Mouse (Mus musculus) T-cell, adult 2 months (primary cell): ENCODE data around the gene Mfap1b.
A peak's percentile ranks its signal among the peaks of the same experiment; 100 is the strongest.
"Not testable (repeated sequence)": the region's sequence is repeated elsewhere in the genome, so short reads cannot be mapped to it uniquely, and the experiment has no call there.

ENCODE experiments used
- DNase-seq: peaks from one replicate; pipeline ENCODE4 v3.0.0; 2022; ENCODE audit warnings: low spot score

The Mfap1b gene

DNA sequence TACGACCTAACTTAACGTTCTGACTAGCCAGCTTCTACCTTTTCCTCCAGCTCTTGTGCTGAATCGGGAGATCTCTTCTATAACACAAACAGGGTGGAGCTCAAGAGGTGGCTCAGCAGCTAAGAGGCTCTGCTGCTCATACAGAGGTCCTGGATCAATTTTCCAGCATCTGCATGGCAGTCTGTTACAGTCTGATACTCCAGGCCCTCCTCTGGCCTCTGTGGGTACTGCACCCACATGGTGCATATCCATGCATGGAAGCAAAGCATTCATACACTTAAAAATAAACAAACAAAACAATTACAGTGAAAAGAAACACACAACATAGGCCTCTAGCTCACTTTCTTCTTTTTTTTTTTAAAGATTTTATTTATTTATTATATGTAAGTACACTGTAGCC, 1.1 kb downstream of the Mfap1b start:
- DNase-seq: not testable (repeated sequence)

DNA sequence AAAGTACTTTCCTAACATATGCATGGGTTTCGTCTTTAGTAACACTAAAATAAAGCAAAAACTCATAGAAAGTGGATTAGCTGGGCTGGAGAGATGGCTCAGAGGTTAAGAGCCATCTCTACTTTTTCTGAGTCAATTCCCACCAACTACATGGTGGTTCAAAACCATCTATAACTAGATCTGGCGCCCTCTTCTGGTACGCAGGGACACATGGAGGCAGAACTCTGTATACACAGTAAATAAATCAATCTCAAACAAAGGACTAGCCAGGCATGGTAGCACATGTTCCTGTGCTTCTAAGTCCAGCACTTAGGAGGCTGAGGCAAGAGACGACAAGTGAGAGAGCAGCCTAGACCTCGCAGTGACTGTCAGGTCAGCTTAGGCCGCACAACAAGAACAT, 4.9 kb downstream of the Mfap1b start:
- DNase-seq: not testable (repeated sequence)

DNA sequence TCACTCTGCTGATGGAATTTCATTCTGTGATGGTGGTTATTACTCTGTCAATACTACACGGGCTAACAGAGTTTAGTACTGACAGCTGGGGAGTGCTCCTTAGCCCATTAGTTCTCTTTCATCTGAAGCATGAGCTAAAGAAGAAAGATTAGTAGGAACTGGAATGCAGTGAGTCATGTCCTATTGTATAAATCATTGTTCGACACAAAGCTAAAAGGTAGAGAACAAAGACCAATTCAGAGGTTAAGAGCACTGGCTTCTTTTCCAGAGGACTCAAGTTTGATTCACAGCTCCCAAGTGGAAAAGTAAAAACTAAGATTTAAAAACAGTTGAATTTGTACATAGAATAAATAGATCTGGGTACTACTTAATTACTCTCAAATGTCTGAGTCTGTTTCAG, 13.8 kb downstream of the Mfap1b start:
- no peak for DNase-seq

DNA sequence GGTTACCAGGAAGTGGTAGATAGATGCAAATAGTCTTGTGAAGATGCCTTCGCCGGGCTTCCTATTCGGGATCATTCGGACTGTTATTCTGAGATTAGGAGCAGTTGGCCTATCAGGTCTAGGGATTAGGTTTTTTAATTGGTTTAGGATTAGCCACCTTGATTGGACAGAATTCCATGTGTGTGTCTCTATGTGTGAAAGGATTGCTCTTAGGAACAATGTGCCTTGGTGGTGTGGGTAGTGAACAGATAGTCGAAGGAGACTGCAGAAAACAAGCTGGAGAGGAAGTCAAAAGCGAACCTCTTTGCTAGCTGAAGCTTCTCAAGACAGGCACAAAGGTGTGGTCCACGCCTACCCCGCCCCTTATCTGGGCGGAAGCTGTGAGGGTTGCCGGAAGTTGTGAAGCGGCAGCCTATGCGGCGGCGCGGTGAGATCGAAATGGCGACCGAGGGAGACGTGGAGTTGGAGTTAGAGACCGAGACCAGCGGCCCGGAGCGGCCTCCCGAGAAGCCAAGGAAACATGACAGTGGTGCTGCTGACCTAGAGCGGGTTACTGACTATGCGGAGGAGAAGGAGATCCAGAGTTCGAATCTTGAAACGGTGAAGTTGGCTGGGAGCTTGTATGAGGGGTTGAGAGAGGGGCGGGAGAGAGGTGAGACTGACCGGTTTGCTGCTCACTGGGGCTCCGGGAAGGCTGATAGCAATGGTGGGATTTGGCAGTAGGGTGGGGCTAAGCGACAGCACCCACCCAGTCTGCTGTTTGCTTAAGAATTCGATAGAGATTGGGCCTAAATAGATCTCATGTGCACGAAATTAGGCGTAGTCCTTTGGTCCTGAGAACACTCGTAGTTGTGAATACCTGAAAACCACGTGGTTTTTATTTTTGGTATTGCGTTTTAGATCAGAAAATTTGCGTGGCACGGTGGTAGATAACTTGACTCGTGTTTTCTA, 16.9 kb downstream of the Mfap1b start, which contains the start of gene Serinc4:
Serinc4 (minus strand) TSS at position 90 of the 951 bp plus-strand sequence.
- peak; percentile 93 for DNase-seq

DNA sequence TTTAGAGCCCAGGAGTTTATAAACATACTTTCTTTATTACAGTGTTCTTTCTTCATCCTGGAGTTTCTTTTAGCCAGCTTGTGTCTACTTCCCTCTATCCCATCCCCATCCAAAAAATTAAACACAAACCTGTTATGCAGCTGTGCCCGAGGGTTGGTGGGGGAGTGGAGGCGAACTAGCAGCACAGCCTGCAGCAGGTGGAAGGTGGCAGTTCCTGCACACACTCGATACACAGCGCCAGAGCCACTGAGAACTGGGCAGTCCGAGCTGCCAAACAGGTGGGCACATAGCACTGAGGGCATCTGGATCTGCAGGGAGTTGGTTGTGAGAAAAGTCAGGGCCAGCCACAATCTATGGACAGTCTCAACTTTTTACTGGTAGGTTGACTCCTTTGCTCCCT, 18.3 kb downstream of the Mfap1b start:
- DNase-seq: no peak

DNA sequence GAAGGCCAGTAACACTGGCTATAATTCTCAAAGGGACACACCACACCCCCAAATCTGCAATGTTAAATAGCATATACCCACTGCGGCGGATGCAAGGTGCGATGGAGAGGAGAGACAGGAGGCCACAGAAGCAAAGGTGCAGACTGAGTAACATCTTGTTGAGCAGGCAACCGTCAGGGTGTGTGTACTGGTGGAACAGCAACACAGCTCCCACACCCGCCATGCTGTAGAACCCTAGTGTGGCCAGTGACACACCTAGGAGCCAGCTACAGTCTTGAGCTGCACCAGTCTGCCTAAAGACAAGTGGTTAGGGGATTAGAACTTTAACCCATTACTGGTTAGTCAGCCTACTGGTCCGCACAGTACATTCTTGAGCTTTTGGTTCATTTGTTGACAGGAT, 19.9 kb downstream of the Mfap1b start:
- no peak for DNase-seq

DNA sequence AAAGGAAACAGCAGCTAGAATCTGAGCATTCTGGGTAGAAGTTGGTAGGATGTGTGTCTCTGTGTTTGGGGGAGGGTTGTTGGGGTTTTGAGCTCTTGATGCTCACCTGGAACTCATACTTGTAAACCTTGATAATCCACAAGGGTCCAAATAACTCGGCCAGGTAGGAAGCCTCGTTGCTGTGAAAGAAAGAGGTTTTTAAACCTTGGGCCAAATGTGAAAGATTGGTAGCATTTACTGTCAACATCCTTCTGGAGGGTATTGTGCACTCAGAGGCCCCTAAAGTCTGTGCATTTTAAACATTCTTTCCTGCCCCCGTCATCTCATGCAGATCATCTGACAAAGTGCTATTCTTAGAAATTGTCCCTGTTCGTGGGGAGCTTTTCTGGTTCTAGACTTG, 20.9 kb downstream of the Mfap1b start, which contains the start of gene Hypk:
Hypk (plus strand) TSS at position 301 of the 400 bp plus-strand sequence.
- DNase-seq: no peak

DNA sequence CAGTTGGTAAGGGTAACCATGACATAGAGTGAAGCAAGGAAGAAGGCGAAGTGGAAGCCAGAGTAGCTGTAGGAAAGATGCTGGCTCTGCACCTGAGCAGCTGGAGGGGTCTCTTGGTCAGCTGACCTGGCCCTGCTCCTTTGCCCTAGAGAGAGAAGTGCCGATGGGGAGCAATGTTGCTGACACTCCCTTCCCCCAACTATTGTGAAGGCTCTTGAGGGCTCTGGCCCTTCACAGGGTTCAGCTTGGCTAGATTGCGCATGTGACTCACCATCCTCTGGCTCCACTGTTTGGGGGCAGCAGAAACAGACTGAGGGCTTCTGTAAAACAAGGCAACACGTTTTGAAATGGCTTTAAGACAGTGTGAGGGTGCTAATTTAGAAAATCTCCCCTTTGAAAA, 21.5 kb downstream of the Mfap1b start:
- no peak for DNase-seq

DNA sequence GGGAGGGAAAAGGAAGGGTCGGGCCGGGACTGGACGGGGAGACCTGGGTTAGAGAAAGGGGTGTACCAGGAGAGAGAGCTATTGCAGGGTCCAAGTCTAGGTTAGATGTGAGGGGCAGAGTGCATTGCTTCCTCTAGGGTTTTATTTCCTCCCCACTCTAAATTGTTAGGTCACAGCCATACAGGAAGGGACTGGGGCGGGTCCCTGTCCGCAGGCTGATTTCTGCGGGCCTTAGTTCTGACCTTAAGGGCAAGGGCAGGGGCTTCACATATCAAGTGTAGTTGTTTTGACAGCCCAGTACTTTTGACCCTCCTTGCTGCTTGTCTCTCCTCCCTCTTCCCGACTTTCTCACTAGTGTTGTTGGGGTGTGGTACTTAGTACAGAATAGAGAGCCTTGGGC, 23.8 kb downstream of the Mfap1b start:
- no peak for DNase-seq

DNA sequence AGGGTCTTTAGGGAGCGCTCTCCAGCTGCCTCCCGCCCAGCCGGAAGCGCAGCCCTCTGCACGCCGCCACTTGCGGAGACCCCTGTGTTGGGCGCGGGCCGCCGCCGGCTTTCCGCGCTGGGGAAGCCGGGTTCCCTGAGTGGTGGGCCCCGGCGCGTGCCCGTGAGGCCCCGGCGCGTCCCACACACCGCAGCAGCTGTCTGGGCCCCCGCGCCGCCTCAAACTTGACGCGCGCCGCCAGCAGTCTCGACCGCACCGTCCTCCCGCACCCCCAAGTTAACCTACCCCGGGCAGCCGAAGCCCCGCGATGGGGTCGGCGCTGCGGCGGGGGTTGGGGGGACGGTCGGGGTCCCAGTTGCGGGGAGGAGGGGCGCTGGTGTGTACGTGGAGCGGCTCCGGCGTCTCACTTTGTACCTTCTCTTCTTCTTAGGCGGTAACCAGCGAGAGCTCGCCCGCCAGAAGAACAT, 24.3 kb downstream of the Mfap1b start:
- no peak for DNase-seq

DNA sequence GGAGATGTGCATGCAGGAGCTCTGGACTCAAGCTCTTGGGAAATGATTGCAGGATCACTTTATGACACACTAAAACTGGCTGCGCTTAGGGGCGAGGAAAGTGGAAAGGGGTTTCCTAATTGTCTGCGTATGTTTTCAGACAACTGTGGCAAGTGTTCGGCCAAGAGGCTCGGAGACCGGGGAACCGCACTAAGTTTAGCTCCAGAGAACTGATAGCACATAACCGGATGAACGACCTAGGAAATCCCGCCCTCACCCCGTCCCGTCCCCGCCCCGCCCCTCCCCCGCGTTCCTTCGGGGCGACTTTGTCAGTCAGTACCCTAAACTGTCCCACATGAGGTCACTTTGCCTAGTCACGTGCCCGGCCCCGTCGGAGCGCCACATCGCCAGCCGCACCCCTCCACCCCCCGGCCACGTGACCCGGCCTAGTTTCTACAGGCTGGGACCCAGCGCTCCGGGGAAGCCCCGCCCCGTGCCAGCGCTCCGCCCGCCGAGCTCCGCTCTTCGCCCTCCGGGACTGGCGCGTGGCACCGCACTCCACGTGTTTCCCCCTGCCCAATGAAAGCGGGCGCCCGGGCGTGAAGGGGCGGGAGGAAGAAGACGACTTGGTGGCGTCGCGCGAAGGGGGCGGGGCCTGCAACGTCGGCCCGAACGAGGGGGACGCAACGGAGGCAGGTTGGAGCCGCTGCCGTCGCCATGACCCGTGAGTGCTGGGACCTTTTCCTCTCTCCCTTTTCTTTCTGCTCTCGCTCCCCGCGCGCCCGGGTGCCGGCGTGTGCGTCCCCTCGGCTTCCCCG, 24.9 kb downstream of the Mfap1b start, which contains the start of gene Serf2:
Serf2 (plus strand) TSS at position 457 of the 797 bp plus-strand sequence.
- DNase-seq: peak; percentile 100

DNA sequence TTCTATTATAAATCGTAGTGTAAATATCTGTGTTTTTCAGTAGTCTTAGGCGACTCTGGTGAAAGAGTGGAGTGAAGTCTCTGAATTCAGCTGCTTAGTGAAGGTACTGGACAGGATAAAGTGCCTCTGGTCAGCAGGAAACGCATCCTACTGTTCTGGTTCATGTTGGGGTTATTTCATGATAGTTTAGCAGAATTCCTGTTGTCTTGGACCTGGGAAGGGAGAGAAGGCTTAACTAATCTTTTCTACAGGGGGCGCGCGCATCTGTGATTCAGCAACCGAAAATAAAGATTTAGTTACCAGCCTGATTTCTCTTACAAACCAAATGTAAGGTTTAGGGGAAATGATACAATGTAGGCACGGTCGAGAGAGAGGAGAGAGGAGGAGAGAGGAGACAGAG, 25.7 kb downstream of the Mfap1b start:
- DNase-seq: peak; percentile 23

DNA sequence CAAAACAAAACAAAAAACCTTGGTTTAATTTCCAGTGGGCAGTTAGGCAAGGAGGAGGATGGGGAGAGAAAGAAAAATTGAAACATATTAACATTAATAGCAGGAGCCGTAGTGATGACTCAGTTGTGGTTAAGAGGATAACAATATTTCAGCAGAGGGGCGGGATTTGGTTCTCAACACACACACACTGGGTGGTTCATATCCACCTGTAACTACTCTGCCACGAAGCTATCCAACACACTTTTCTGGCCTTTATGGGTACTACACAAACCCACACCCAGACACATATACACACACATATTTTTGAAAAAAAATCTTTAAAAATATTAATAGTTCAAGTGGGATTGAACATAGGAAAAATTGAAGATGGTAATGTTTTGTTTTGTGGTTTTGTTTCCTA, 26.9 kb downstream of the Mfap1b start:
- DNase-seq: no peak

DNA sequence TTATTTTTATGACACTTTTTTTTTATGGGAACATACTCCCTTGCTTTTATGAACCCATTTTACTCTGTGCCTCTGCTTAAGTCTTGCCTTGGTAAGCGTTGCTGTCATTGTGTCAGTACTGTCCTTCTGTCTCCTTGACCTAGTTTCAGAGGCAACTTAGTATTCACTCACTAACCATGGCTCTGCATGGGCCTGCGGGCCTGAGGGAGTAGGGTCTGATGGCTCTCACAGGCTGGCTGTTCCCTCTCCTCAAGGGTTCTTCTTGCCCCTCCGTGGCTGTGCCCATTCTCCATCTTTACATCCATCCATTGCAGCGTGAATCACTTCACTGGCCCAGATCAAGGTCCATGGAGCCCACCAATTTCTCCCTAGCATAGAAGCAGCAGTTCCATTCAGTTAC, 27.4 kb downstream of the Mfap1b start:
- DNase-seq: no peak

DNA sequence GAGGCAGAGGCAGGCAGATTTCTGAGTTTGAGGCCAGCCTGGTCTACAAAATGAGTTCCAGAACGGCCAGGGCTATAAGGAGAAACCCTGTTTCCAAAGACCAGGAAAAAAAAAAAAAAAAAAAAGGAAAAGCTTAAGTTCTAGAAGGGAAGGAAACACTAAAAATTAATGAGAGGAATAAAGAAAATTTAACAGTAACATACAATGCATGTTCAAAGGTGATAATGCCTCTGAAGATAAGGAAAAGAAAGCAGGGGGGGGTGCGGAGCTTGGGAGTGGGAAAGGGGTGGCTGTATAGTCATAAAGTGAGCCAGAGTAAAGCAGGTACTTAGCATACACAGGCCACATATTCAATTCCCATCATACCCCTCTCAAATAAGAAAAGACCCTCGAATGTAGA, 28.8 kb downstream of the Mfap1b start:
- no peak for DNase-seq

DNA sequence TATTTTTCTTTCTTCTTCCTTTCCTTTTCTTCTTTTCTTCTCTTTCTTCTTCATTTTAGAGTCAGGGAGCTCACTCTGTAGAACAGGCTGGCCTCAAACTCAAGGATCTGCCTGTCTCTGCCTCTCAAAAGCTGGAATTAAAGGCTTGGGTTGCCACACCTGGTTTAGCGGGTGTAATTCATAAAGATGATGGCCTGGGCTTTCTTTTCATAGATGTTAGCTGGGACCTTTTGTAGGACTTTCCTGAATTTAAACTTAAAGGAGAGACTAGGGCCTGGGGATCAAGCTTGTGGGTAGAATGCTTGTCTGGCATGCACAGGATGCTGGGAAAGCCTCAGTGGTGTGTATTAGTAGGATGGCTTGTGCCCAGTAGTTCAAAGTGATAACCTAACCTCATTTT, 29.7 kb downstream of the Mfap1b start, which contains the start of gene Ell3:
Ell3 (minus strand) TSS at position 101 of the 400 bp plus-strand sequence.
- DNase-seq: no peak

DNA sequence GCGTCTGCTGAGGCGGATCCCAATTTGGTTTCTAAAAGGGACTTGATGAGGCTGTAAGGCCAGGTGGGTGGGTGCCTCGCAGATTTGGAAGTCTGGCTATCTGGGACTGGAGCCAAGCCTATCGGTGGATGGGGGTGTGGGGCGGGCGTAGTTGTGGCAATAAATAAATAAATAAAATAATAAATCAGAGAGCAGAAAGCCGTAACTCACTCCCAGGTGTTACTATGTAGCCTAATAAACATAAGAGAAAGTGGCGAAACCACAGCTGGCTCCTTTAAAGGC, 30.9 kb downstream of the Mfap1b start:
- DNase-seq: no peak

DNA sequence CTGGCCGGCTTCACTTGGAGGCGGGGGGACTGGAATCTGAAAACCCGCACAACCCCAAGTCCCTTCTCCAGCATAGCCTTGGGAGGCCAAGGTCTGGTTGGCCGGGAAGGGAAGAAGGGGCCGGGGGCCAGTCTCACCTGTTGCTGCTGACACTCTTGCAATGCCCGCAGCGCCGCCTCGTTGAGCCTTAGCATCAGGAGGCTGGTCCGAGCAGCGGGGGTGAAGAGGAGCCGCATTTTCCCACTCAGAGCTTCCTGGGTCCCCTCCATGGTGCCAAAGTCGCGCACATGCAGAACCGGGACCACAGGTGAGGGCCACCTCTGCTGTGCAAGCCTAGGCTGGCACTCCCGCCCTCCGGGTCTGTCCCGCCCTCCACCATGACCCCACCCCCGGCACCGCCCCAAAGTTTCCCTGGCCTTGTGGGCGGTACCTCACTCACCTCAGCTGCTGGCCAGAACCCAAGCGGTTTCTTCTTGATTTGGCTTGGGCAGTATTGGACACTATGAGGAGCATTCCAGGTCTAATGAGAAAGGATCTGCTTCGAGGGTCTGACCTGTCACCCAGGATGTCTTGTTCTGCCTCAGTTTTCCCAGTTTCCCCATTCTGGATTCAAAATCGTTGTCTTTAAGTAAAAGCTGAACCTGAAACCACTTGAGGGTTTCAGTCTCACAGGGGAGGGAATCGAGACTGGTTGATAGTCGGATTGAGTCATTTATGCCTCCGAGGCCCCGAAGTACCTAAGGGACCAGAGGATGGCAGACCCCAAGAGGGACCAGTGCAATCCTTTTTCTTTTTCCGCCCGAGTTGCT, 31.4 kb downstream of the Mfap1b start:
- DNase-seq: peak; percentile 57

DNA sequence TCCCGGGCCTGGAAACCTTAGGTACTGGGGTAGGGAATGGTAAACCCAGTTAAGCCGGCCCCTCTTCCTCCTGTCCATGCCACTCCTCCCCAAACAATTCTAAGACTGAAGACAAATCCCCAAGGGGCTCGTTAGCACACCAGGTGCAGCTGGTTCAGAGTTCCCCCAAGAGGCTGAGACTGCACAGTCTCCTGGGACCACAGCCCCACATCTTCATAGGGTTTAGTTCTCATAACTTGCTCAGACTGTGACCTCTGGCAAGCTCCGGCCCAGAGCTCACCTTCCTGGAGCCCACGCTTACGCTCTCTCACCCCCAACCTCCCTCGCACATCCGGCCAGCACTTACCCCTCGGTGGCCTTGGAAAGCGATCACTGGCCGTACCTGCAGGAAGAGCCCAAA, 32.1 kb downstream of the Mfap1b start:
- no peak for DNase-seq

DNA sequence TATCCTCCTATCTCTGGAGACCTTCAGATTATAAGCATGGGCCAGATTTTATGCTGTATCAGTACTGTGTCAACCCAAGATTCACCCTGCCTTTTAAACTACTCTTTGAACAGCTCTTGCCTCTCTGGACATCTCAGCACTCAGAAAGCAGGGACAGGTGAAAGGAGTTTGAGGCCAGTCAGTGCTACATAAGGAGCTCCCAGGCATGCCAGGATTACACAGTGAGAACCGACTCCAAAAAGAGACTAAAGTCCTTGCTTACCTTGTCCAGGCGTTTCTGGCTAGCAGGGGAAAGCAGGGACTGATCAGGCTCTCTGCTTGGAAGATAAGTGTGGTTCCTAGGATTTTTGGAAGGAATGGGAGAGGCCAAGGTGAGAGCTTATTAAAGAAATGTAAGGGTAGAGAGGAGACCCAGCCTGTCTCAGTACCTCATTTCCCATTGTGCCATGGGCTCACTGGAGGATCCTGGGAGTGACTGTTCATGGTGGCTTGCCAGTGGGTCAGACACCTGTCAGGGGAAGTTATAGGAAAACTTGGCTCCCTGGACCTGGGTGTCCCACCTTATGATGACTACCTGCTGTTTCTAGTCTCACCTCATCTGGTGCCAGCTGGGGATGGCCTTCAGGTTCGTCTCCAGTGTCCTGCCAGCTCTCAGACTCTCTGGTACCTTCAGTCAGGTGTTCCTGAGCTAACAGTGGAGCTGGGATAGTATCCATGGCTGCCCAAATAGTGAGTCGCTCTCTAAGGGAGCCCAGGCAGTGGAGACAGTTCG, 32.8 kb downstream of the Mfap1b start:
- DNase-seq: no peak

DNA sequence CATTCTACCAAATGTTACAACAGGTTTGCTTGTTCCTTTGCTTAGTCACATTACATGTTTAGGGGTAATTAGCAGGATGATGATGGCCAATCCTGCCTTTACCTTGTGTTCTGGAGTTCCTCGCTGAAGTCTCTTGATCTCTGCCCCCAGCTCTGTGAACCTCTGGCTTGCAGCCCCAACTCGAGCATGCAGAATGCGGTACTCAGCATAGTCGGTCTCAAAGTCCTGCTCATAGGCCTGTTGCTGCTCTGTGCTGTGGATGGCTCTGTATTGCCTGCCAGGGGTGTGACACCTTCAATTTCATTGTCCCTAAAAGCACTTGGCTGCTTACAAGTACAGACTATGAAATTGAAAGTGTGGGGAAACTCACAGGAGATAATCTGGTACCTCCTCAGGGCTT, 34.1 kb downstream of the Mfap1b start:
- no peak for DNase-seq
